In the genomic region with DNA sequence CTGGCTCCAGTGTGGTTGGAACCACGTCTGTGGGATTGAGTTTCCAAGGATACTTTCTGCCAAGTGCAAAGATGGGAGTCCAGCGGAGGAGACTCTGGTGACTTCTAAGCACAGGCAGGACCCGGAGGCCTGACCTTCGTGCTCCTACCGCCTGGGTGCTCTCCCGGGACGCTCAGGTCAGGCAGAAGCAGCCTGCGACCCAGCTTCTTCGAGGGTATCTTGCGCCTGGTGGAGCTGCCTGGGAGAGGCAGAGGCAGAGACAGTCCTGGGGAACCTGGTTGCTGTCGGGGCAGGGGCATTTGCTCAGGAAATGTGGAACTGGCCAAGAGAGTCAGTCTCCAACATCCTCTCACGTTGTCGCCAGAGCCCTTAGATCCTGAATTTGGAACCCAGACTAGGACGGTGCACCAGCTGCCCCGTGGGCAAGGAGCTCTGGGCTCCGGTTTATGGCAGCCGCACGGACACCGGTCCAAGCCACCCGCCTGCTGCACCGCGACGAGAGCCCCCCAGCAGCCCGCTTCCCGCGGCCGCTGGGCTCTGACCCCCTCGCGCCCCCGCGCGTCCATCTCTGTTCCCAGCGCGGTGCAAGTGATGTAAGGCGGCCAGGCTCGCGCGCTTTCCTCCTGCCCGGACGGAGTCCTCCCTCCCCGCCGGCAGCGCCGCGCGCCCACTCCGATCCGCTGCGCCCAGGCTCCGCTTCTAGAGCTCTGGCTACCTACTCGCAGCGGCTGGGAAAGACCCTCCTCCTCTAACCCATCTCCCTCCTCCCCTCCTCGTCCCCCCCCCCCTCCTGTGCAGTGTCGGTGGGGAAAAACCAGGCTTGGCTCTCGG, we compare ENCODE assay signal across 8 mouse cellular contexts. TPM values are rescaled to one million over a fixed set of nuclear protein-coding genes. Genes with fewer than 3 reads are reported as not detected.
DNase-seq lines count a peak whose midpoint lies in the region; ATAC-seq lines count a peak whose summit lies in the region.

No protein-coding gene starts in this region.

- H3K27me3 ChIP-seq in kidney, embryonic 16.5 days (ENCODE audit: insufficient read depth, low read length), result peaks cover 19% of the 10 kb centered on the region; the same call in 1 of the 2 replicates
- H3K27me3 ChIP-seq in heart, embryonic 15.5 days, result peaks cover 41% of the 10 kb centered on the region
- peaks cover 40% of the 10 kb centered on the region for H3K27me3 ChIP-seq in limb, embryonic 13.5 days
- peaks cover 9% of the 10 kb centered on the region for H3K27me3 ChIP-seq in midbrain, embryonic 16.5 days (ENCODE audit: control insufficient read depth, insufficient read depth, low read depth, low read length)

- no peak overlapping the region for H3K27ac ChIP-seq in kidney, embryonic 16.5 days (ENCODE audit: low read length)
- no peak overlapping the region for H3K27ac ChIP-seq in heart, embryonic 15.5 days
- no peak overlapping the region for H3K27ac ChIP-seq in limb, embryonic 13.5 days
- no peak overlapping the region for H3K27ac ChIP-seq in midbrain, embryonic 16.5 days (ENCODE audit: low read length)

- no peaks in the 10 kb centered on the region for H3K9me3 ChIP-seq in kidney, embryonic 16.5 days (ENCODE audit: low read length)
- H3K9me3 ChIP-seq in heart, embryonic 15.5 days (replicated peaks), result no peaks in the 10 kb centered on the region
- no peaks in the 10 kb centered on the region for H3K9me3 ChIP-seq in limb, embryonic 13.5 days
- H3K9me3 ChIP-seq in midbrain, embryonic 16.5 days (replicated peaks; ENCODE audit: control insufficient read depth, low read length, poor library complexity, severe bottlenecking), result no peaks in the 10 kb centered on the region

- no peaks in the 10 kb centered on the region for H3K4me1 ChIP-seq in kidney, embryonic 16.5 days (ENCODE audit: insufficient read depth, low read length)
- H3K4me1 ChIP-seq in heart, embryonic 15.5 days (replicated peaks), result peaks cover 5% of the 10 kb centered on the region; the same call in 1 of the 2 replicates
- peaks cover 10% of the 10 kb centered on the region for H3K4me1 ChIP-seq in limb, embryonic 13.5 days
- H3K4me1 ChIP-seq in midbrain, embryonic 16.5 days (ENCODE audit: control insufficient read depth, insufficient read depth, low read length), result no peaks in the 10 kb centered on the region

- no peak for DNase-seq in kidney, adult 8-10 months
- DNase-seq in embryo, embryonic 10 days (ENCODE audit: low spot score), result peak; percentile 83
- peak; percentile 56 for DNase-seq in testis, postnatal 10 days (ENCODE audit: low spot score)
- DNase-seq in adipocyte (ENCODE audit: low spot score), result no peak

- H3K9ac ChIP-seq in kidney, embryonic 16.5 days (replicated peaks; ENCODE audit: low read length), result peak overlapping the region; percentile 65
- peak overlapping the region; percentile 52 for H3K9ac ChIP-seq in heart, embryonic 15.5 days
- H3K9ac ChIP-seq in limb, embryonic 13.5 days, result peak overlapping the region; percentile 66
- H3K9ac ChIP-seq in midbrain, embryonic 16.5 days (ENCODE audit: low read depth, low read length), result peak overlapping the region; percentile 61

- WGBS in kidney, embryonic 16.5 days, result 3% methylated on average over 53 of the region's 55 CpGs
- WGBS in heart, embryonic 15.5 days, result 3% methylated on average over 53 of the region's 55 CpGs
- WGBS in limb, embryonic 13.5 days, result 3% methylated on average over 54 of the region's 55 CpGs
- 3% methylated on average over 54 of the region's 55 CpGs for WGBS in midbrain, embryonic 16.5 days

- peak overlapping the region; percentile 46 for H3K4me3 ChIP-seq in kidney, embryonic 16.5 days (ENCODE audit: low read length)
- H3K4me3 ChIP-seq in heart, embryonic 15.5 days, result peak overlapping the region; percentile 51
- peak overlapping the region; percentile 49 for H3K4me3 ChIP-seq in limb, embryonic 13.5 days
- peak overlapping the region; percentile 52 for H3K4me3 ChIP-seq in midbrain, embryonic 16.5 days (ENCODE audit: low read depth, low read length)

- peak; percentile 92 for ATAC-seq in kidney, embryonic 16.5 days (ENCODE audit: low FRiP score, low TSS enrichment)
- ATAC-seq in heart, embryonic 15.5 days (replicated peaks; ENCODE audit: insufficient number of reproducible peaks, insufficient read depth, low FRiP score, low read depth), result peak; percentile 60
- peak; percentile 86 for ATAC-seq in limb, embryonic 13.5 days (ENCODE audit: low FRiP score, low read depth)
- ATAC-seq in midbrain, embryonic 16.5 days, result peak; percentile 93

- peak overlapping the region; percentile 72 for H3K4me2 ChIP-seq in kidney, embryonic 16.5 days (replicated peaks; ENCODE audit: low read depth, low read length)
- peak overlapping the region; percentile 83 for H3K4me2 ChIP-seq in heart, embryonic 15.5 days
- H3K4me2 ChIP-seq in limb, embryonic 13.5 days (replicated peaks), result peak overlapping the region; percentile 88
- H3K4me2 ChIP-seq in midbrain, embryonic 16.5 days (ENCODE audit: low read length), result peak overlapping the region; percentile 73

- no peaks in the 10 kb centered on the region for H3K36me3 ChIP-seq in kidney, embryonic 16.5 days (ENCODE audit: insufficient read depth, low read length)
- H3K36me3 ChIP-seq in heart, embryonic 15.5 days, result no peaks in the 10 kb centered on the region
- no peaks in the 10 kb centered on the region for H3K36me3 ChIP-seq in limb, embryonic 13.5 days
- no peaks in the 10 kb centered on the region for H3K36me3 ChIP-seq in midbrain, embryonic 16.5 days (ENCODE audit: control insufficient read depth, insufficient read depth, low read length)

RNA-seq across cellular contexts. Expression of gene Tmem215, which starts 0.9 kb away (rescaled TPM):
- polyA plus RNA-seq in kidney, embryonic 16.5 days (2015; fragmentation: Nextera tagmentation; extraction: Ambion mirVana), result 0.19 and 0.32 TPM in 2 replicates
- polyA plus RNA-seq in heart, embryonic 15.5 days (2015; fragmentation: Nextera tagmentation; extraction: Ambion mirVana), result 0.96 and 1.3 TPM in 2 replicates
- 0.45 and 0.64 TPM in 2 replicates for polyA plus RNA-seq in limb, embryonic 13.5 days (2015; fragmentation: Nextera tagmentation; extraction: Ambion mirVana)
- polyA plus RNA-seq in midbrain, embryonic 16.5 days (2015; fragmentation: Nextera tagmentation; extraction: Ambion mirVana), result 1.1 and 1.2 TPM in 2 replicates

Comparison
In these comparisons a context has a peak if more than half of its experiments do, and no peak if none do; other contexts are left out.
1. DNase-seq: peak in embryo, embryonic 10 days (single experiment) and testis, postnatal 10 days (single experiment); none in kidney, adult 8-10 months (0 of 2) and adipocyte (single experiment).
2. Peak in every context shown above with its lines, with median percentiles within 50 percentile points of each other: ATAC-seq, H3K4me2 ChIP-seq, H3K4me3 ChIP-seq and H3K9ac ChIP-seq.